Mouse (Mus musculus) liver, adult 2 months (tissue): ENCODE measurements around the gene Uchl1. TPM values are rescaled to one million over a fixed set of nuclear protein-coding genes. Genes with fewer than 3 reads are reported as not detected.

Experiments
- DNase-seq: peaks from one replicate; pipeline ENCODE4 v3.0.0-alpha.2; 2011; ENCODE audit warnings: low read depth, low spot score; ENCODE audit errors: extremely low read depth
- H3K27ac ChIP-seq: fragments of 200-500 bp; replicated peaks from 2 replicates; pipeline ENCODE4 v1.5.1; 2012; ENCODE audit warnings: low read depth, mild to moderate bottlenecking, control low read depth, inconsistent platforms, low read length; ENCODE audit not compliant: insufficient read depth
- H3K27me3 ChIP-seq: fragments of 200-500 bp; 2 replicates; pipeline ENCODE4 v1.6.1; 2012; ENCODE audit warnings: mild to moderate bottlenecking, moderate library complexity, low read length, inconsistent platforms; ENCODE audit not compliant: control insufficient read depth, insufficient read depth
- H3K36me3 ChIP-seq: fragments of 200-500 bp; 2 replicates; pipeline ENCODE4 v1.6.1; 2012; ENCODE audit warnings: low read length, inconsistent platforms; ENCODE audit not compliant: control insufficient read depth, insufficient read depth
- H3K4me1 ChIP-seq: fragments of 200-500 bp; 2 replicates; pipeline ENCODE4 v1.6.1; 2011; ENCODE audit warnings: low read length; ENCODE audit not compliant: control insufficient read depth, insufficient read depth
- H3K4me3 ChIP-seq: fragments of 200-500 bp; 2 replicates; pipeline ENCODE4 v1.5.1; 2011; ENCODE audit warnings: low read depth, mild to moderate bottlenecking, control low read depth, low read length, moderate library complexity; ENCODE audit not compliant: insufficient read depth
- H3K79me2 ChIP-seq: fragments of 200-500 bp; 2 replicates; pipeline ENCODE4 v1.6.1; 2012; ENCODE audit warnings: inconsistent platforms, mild to moderate bottlenecking, low read length, moderate library complexity; ENCODE audit not compliant: control insufficient read depth, insufficient read depth
- H3K9ac ChIP-seq: fragments of 200-500 bp; 2 replicates; pipeline ENCODE4 v1.6.1; 2012; ENCODE audit warnings: low read depth, mild to moderate bottlenecking, control low read depth, inconsistent platforms, low read length
- CTCF ChIP-seq: fragments of 200-500 bp; IDR thresholded peaks from 2 replicates; pipeline ENCODE4 v1.5.1; 2011; ENCODE audit warnings: low read depth, low read length, control low read depth
- POLR2A ChIP-seq: fragments of 200-500 bp; IDR thresholded peaks from 2 replicates; pipeline ENCODE4 v1.6.1; 2011; ENCODE audit warnings: low read length, control low read depth; ENCODE audit not compliant: insufficient read depth; ENCODE audit errors: extremely low read depth
- WGBS: fragments of 180-500 bp; shearing (Covaris S2); methylation state at CpG from one replicate; pipeline ENCODE4 v1.1.7; 2018; 5-methylcytosine and 5-hydroxymethylcytosine counted together
- polyA plus RNA-seq: library from polyadenylated mRNA; depleted of rRNA; stranded (reverse); fragments of >200 nt; gene quantifications from 2 replicates; pipeline ENCODE4 v1.2.3, GENCODE M21; 2012
- total RNA-seq: library from RNA; depleted of rRNA; stranded (reverse); fragments of >200 nt; gene quantifications from 2 replicates; pipeline ENCODE4 v1.2.3, GENCODE M21; 2014

Gene Uchl1
- total and polyA plus RNA-seq, 2 experiments, result 0.09 TPM; not detected in 1

GRCm38 (mm10) chr5:66697119-66697518 lies 21.2 kb downstream of the Uchl1 start:
- TF ChIP-seq POLR2A (no peak), CTCF (peak; percentile 64)
- Histone ChIP-seq H3K4me1 (no peaks in the 10 kb centered on the region), H3K36me3 (no peaks in the 10 kb centered on the region), H3K27ac (no peak overlapping the region), H3K27me3 (no peaks in the 10 kb centered on the region), H3K9ac (no peak overlapping the region), H3K4me3 (no peak overlapping the region), H3K79me2 (no peaks in the 10 kb centered on the region)
- peak; percentile 52 for DNase-seq

- Histone ChIP-seq H3K27ac (no peak overlapping the region), H3K79me2 (no peaks in the 10 kb centered on the region), H3K9ac (no peak overlapping the region), H3K4me3 (no peak overlapping the region), H3K27me3 (no peaks in the 10 kb centered on the region), H3K4me1 (no peaks in the 10 kb centered on the region), H3K36me3 (no peaks in the 10 kb centered on the region)
- DNase-seq, result no peak
- 75% methylated on average over 6 of the region's 6 CpGs for WGBS
- TF ChIP-seq CTCF, result no peak
- no peak for TF ChIP-seq POLR2A
Observed at GRCm38 (mm10) chr5:66699911-66700310, 24.0 kb downstream of the Uchl1 start.

- H3K27me3 ChIP-seq, result no peaks in the 10 kb centered on the region
- no peak overlapping the region for H3K9ac ChIP-seq
- H3K79me2 ChIP-seq, result no peaks in the 10 kb centered on the region
- no peak overlapping the region for H3K4me3 ChIP-seq
- no peak overlapping the region for H3K27ac ChIP-seq
- no peak for TF ChIP-seq POLR2A
- no peak for TF ChIP-seq CTCF
- H3K4me1 ChIP-seq, result no peaks in the 10 kb centered on the region
- DNase-seq, result no peak
- no peaks in the 10 kb centered on the region for H3K36me3 ChIP-seq
- WGBS, result 87% methylated on average over 4 of the region's 4 CpGs
Observed at GRCm38 (mm10) chr5:66701951-66702350, 26.1 kb downstream of the Uchl1 start.

GRCm38 (mm10) chr5:66703317-66704004 lies 27.6 kb downstream of the Uchl1 start:
- H3K4me3 ChIP-seq, result no peak overlapping the region
- no peaks in the 10 kb centered on the region for H3K27me3 ChIP-seq
- H3K79me2 ChIP-seq, result no peaks in the 10 kb centered on the region
- no peak overlapping the region for H3K9ac ChIP-seq
- H3K36me3 ChIP-seq, result no peaks in the 10 kb centered on the region
- DNase-seq, result no peak
- no peaks in the 10 kb centered on the region for H3K4me1 ChIP-seq
- 44% methylated on average over 10 of the region's 10 CpGs for WGBS
- no peak overlapping the region for H3K27ac ChIP-seq
- TF ChIP-seq POLR2A (no peak), CTCF (no peak)

GRCm38 (mm10) chr5:66707859-66708258 lies 32.0 kb downstream of the Uchl1 start:
- Histone ChIP-seq H3K9ac (no peak overlapping the region), H3K27me3 (no peaks in the 10 kb centered on the region), H3K79me2 (no peaks in the 10 kb centered on the region), H3K27ac (no peak overlapping the region), H3K36me3 (no peaks in the 10 kb centered on the region), H3K4me3 (no peak overlapping the region), H3K4me1 (no peaks in the 10 kb centered on the region)
- TF ChIP-seq CTCF (no peak), POLR2A (no peak)
- 88% methylated on average over 5 of the region's 5 CpGs for WGBS
- no peak for DNase-seq

GRCm38 (mm10) chr5:66710445-66711019 lies 34.6 kb downstream of the Uchl1 start:
- no peak overlapping the region for H3K9ac ChIP-seq

More at GRCm38 (mm10) chr5:66710445-66711019, 34.6 kb downstream of the Uchl1 start:
- H3K4me1 ChIP-seq, result no peaks in the 10 kb centered on the region
- no peaks in the 10 kb centered on the region for H3K36me3 ChIP-seq
- H3K79me2 ChIP-seq, result no peaks in the 10 kb centered on the region
- no peak for TF ChIP-seq CTCF
- TF ChIP-seq POLR2A, result no peak
- no peak for DNase-seq
- H3K27me3 ChIP-seq, result no peaks in the 10 kb centered on the region
- 16% methylated on average over 4 of the region's 4 CpGs for WGBS
- H3K27ac ChIP-seq, result no peak overlapping the region
- H3K4me3 ChIP-seq, result no peak overlapping the region
